Mouse (Mus musculus) hindbrain, embryonic 15.5 days (tissue): ENCODE results near the gene Timm8a2. TPM values are rescaled to one million over a fixed set of nuclear protein-coding genes. Genes with fewer than 3 reads are reported as not detected.

Experiments
- ATAC-seq: fragments of 200-750 bp; cut with Nextera tagmentation; 2 replicates; pipeline ENCODE4 v1.8.0; 2017; ENCODE audit warnings: low read depth, moderate number of reproducible peaks, moderate TSS enrichment; ENCODE audit not compliant: low FRiP score
- H3K27ac ChIP-seq: fragments of 300-500 bp; sonication (generic); replicated peaks from 2 replicates; pipeline ENCODE4 v1.5.1; 2015; ENCODE audit warnings: mild to moderate bottlenecking, inconsistent platforms
- H3K27me3 ChIP-seq: fragments of 300-500 bp; sonication (generic); 2 replicates; pipeline ENCODE4 v1.6.1; 2015; ENCODE audit warnings: control low read depth, inconsistent platforms
- H3K36me3 ChIP-seq: fragments of 300-500 bp; sonication (generic); 2 replicates; pipeline ENCODE4 v1.6.1; 2015; ENCODE audit warnings: control low read depth, inconsistent platforms
- H3K4me1 ChIP-seq: fragments of 300-500 bp; sonication (generic); replicated peaks from 2 replicates; pipeline ENCODE4 v1.6.1; 2015; ENCODE audit warnings: control low read depth, inconsistent platforms
- H3K4me2 ChIP-seq: fragments of 300-500 bp; sonication (generic); 2 replicates; pipeline ENCODE4 v1.6.1; 2015; ENCODE audit warnings: moderate library complexity, mild to moderate bottlenecking, inconsistent platforms
- H3K4me3 ChIP-seq: fragments of 300-500 bp; sonication (generic); 2 replicates; pipeline ENCODE4 v1.5.1; 2015; ENCODE audit warnings: mild to moderate bottlenecking, inconsistent platforms
- H3K9ac ChIP-seq: fragments of 300-500 bp; sonication (generic); 2 replicates; pipeline ENCODE4 v1.6.1; 2015; ENCODE audit warnings: inconsistent platforms
- H3K9me3 ChIP-seq: fragments of 300-500 bp; sonication (generic); 2 replicates; pipeline ENCODE4 v1.6.1; 2016; ENCODE audit warnings: control low read depth, inconsistent platforms
- WGBS: fragments of 180-500 bp; shearing (Covaris S2); methylation state at CpG from one replicate; pipeline ENCODE4 v1.1.7; 2015; 5-methylcytosine and 5-hydroxymethylcytosine counted together
- polyA plus RNA-seq: library from polyadenylated mRNA; unstranded; fragments of >200 nt; fragmentation: Nextera tagmentation; extraction: Ambion mirVana; gene quantifications from 2 replicates; pipeline ENCODE4 v1.2.1, GENCODE M21; 2015

Gene Timm8a2
- not detected in 2 replicates for polyA plus RNA-seq

- Histone ChIP-seq H3K27ac (no peak within 1 kb of the TSS), H3K36me3 (no peaks in the 10 kb centered on the region), H3K4me3 (no peak within 1 kb of the TSS), H3K27me3 (no peaks in the 10 kb centered on the region), H3K4me1 (no peaks in the 10 kb centered on the region), H3K4me2 (no peak within 1 kb of the TSS), H3K9ac (no peak within 1 kb of the TSS), H3K9me3 (no peaks in the 10 kb centered on the region)
- WGBS, result 93% methylated on average over 13 of the region's 13 CpGs
- ATAC-seq, result no peak
These were observed at the start of gene Timm8a2 for GRCm38 (mm10) chr14:122034451-122034850. Gene Timm8a2, plus strand, starts transcription at chr14:122034674.

GRCm38 (mm10) chr14:121985477-121985876 lies 49.0 kb upstream of the Timm8a2 start:
- no peaks in the 10 kb centered on the region for H3K9me3 ChIP-seq
- H3K4me2 ChIP-seq, result no peak overlapping the region
- no peaks in the 10 kb centered on the region for H3K27me3 ChIP-seq
- WGBS, result 88% methylated on average over 3 of the region's 3 CpGs
- no peak overlapping the region for H3K27ac ChIP-seq
- no peak overlapping the region for H3K4me3 ChIP-seq
- no peaks in the 10 kb centered on the region for H3K4me1 ChIP-seq
- no peak overlapping the region for H3K9ac ChIP-seq
- H3K36me3 ChIP-seq, result no peaks in the 10 kb centered on the region
- no peak for ATAC-seq

GRCm38 (mm10) chr14:121986028-121986427 lies 48.4 kb upstream of the Timm8a2 start:
- Histone ChIP-seq H3K4me3 (no peak overlapping the region), H3K9ac (no peak overlapping the region), H3K36me3 (no peaks in the 10 kb centered on the region), H3K9me3 (no peaks in the 10 kb centered on the region), H3K27ac (no peak overlapping the region), H3K4me1 (no peaks in the 10 kb centered on the region), H3K27me3 (no peaks in the 10 kb centered on the region), H3K4me2 (no peak overlapping the region)
- WGBS, result 85% methylated on average over 6 of the region's 6 CpGs
- ATAC-seq, result no peak

GRCm38 (mm10) chr14:121987287-121987686 lies 47.2 kb upstream of the Timm8a2 start:
- H3K4me3 ChIP-seq, result no peak overlapping the region
- no peaks in the 10 kb centered on the region for H3K36me3 ChIP-seq
- no peaks in the 10 kb centered on the region for H3K4me1 ChIP-seq
- no peak for ATAC-seq
- no peaks in the 10 kb centered on the region for H3K27me3 ChIP-seq
- H3K4me2 ChIP-seq, result no peak overlapping the region
- no peak overlapping the region for H3K27ac ChIP-seq
- WGBS, result 70% methylated on average over 1 of the region's 1 CpGs
- H3K9ac ChIP-seq, result no peak overlapping the region
- no peaks in the 10 kb centered on the region for H3K9me3 ChIP-seq

DNA sequence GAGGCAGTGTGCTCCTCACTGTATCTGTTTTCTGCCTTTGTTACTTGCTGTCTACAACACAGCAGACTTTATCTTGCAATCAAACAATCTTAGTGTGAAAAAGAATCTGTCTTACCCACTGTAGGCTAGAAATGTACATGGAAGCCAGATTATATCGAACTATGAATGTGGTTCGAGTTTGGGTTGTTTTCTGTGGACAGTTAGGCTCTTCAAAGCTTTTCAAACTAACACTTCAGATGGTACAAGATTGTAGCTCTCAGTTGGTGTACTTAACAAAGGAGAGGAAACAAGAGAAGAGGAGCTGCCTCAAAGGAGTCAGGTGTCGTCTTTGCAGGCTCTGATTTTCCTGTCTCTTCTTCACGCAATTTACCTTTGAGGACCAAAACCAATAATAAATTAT lies 46.8 kb upstream of the Timm8a2 start:
- H3K9me3 ChIP-seq, result no peaks in the 10 kb centered on the region
- no peak overlapping the region for H3K27ac ChIP-seq
- no peaks in the 10 kb centered on the region for H3K27me3 ChIP-seq
- H3K4me3 ChIP-seq, result no peak overlapping the region
- ATAC-seq, result no peak
- no peak overlapping the region for H3K9ac ChIP-seq
- WGBS, result 85% methylated on average over 4 of the region's 4 CpGs
- no peak overlapping the region for H3K4me2 ChIP-seq
- H3K36me3 ChIP-seq, result no peaks in the 10 kb centered on the region
- H3K4me1 ChIP-seq, result no peaks in the 10 kb centered on the region

- no peaks in the 10 kb centered on the region for H3K4me1 ChIP-seq
- no peaks in the 10 kb centered on the region for H3K27me3 ChIP-seq
- H3K9ac ChIP-seq, result no peak overlapping the region
- H3K9me3 ChIP-seq, result no peaks in the 10 kb centered on the region
- ATAC-seq, result no peak
- H3K4me2 ChIP-seq, result no peak overlapping the region
- no peak overlapping the region for H3K4me3 ChIP-seq
- WGBS, result 99% methylated on average over 3 of the region's 3 CpGs
- no peak overlapping the region for H3K27ac ChIP-seq
- H3K36me3 ChIP-seq, result peaks cover under 1% of the 10 kb centered on the region; the same call in 1 of the 2 replicates
These were observed 45.1 kb upstream of the Timm8a2 start for GRCm38 (mm10) chr14:121989331-121989730.

- H3K9ac ChIP-seq, result no peak overlapping the region
- no peaks in the 10 kb centered on the region for H3K9me3 ChIP-seq
- no peak overlapping the region for H3K4me2 ChIP-seq
- H3K4me1 ChIP-seq, result no peaks in the 10 kb centered on the region
- peaks cover 6% of the 10 kb centered on the region; the same call in 1 of the 2 replicates for H3K36me3 ChIP-seq
- no peak overlapping the region for H3K27ac ChIP-seq
- WGBS, result 95% methylated on average over 3 of the region's 3 CpGs
- H3K27me3 ChIP-seq, result no peaks in the 10 kb centered on the region
- no peak overlapping the region for H3K4me3 ChIP-seq
- no peak for ATAC-seq
These were observed 44.6 kb upstream of the Timm8a2 start for GRCm38 (mm10) chr14:121989869-121990268.

DNA sequence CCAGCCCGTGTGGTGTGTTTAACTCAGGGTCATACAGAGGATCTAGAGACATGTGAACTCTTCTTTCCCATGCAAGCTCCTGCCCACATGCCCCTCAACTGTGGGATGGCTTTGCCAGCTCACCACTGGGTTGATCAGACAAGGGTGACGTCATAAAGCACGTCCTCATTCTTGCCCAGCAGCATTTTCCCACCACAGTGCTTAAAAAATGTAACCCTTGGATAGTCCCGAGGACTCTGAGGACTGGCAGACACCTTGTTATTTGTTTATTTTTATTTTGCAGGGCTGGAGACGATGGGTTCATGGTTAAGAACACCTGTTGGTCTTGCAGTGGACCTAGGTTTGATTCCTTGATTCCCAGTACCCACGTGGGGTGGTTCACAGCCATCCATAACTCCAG lies 43.6 kb upstream of the Timm8a2 start:
- Histone ChIP-seq H3K9me3 (no peaks in the 10 kb centered on the region), H3K4me1 (no peaks in the 10 kb centered on the region), H3K4me3 (no peak overlapping the region), H3K27ac (no peak overlapping the region), H3K4me2 (no peak overlapping the region), H3K27me3 (no peaks in the 10 kb centered on the region), H3K36me3 (peaks cover 8% of the 10 kb centered on the region; the same call in 1 of the 2 replicates), H3K9ac (no peak overlapping the region)
- WGBS, result 94% methylated on average over 6 of the region's 6 CpGs
- ATAC-seq, result no peak

DNA sequence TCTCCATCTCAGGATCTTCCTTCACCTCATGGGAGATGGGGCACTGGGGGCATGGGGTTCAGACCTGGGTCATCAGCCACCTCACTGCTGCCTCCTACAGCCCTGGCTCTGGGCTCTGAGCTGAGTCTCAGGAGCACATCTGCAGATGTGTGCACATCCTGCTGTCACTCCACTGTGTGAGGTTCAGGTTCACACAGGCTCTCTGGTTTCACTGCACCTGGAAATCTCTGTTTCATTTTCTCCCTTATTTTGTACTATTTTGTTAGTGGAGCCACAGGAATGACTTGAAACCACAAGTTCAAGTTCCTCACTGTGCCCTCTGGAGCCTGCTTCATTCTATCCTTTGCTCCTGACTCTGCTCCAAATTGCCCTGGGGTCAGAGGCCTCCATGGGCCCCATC lies 42.6 kb upstream of the Timm8a2 start:
- no peak for ATAC-seq
- Histone ChIP-seq H3K27me3 (no peaks in the 10 kb centered on the region), H3K27ac (no peak overlapping the region), H3K4me1 (no peaks in the 10 kb centered on the region), H3K9me3 (no peaks in the 10 kb centered on the region), H3K36me3 (peaks cover 8% of the 10 kb centered on the region; the same call in 1 of the 2 replicates), H3K4me3 (no peak overlapping the region), H3K9ac (no peak overlapping the region), H3K4me2 (no peak overlapping the region)

DNA sequence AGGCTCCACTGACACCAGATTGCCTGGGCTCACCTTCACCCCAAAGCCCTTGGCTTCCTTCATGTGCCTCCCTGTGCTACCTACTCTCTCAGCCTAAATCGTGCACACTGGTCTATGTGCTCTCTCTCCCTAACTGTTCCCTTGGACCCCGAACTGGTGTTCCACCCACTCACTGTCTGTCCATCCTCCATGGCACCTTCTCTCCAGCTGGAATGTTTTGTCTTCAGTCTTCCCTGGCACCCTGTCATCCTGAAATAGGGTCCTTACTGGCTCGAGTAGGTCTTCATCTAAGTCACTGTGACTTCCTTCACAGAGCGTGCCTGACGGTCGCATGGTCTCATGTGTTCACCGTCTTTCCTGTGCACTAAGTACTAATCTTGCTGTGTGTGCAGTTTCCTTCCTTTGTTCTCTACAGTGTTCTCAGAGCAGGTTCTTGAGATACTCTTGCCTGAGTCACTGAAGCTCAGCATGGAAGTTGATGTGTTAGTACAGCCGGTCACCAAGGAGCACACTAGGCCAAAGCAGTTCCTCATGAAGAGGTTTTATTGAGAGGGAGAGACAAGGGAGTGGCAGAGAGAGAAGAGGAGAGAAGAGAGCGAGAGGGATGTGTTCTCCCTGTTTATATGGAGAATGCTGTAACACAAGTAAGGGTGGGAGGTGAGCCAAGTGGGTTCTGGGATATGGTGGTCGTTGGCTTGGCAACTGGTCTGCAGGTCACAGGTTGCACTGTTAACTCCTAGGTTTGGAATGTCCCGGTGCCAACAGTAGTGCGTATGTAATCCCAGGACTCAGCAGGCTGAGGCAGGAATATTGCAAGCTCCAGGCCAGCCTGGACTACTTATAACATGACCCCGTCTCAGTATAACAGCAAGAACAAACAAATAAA lies 41.8 kb upstream of the Timm8a2 start:
- no peaks in the 10 kb centered on the region for H3K9me3 ChIP-seq
- peaks cover 8% of the 10 kb centered on the region; the same call in 1 of the 2 replicates for H3K36me3 ChIP-seq
- 90% methylated on average over 13 of the region's 13 CpGs for WGBS
- no peak overlapping the region for H3K4me3 ChIP-seq
- H3K4me2 ChIP-seq, result no peak overlapping the region
- H3K27ac ChIP-seq, result no peak overlapping the region
- no peaks in the 10 kb centered on the region for H3K4me1 ChIP-seq
- ATAC-seq, result no peak
- no peak overlapping the region for H3K9ac ChIP-seq
- H3K27me3 ChIP-seq, result no peaks in the 10 kb centered on the region

- no peak overlapping the region for H3K4me3 ChIP-seq
- no peaks in the 10 kb centered on the region for H3K27me3 ChIP-seq
- peaks cover 8% of the 10 kb centered on the region; the same call in 1 of the 2 replicates for H3K36me3 ChIP-seq
- no peak overlapping the region for H3K4me2 ChIP-seq
- H3K9me3 ChIP-seq, result no peaks in the 10 kb centered on the region
- ATAC-seq, result no peak
- no peak overlapping the region for H3K27ac ChIP-seq
- no peak overlapping the region for H3K9ac ChIP-seq
- WGBS, result 97% methylated on average over 4 of the region's 4 CpGs
- H3K4me1 ChIP-seq, result no peaks in the 10 kb centered on the region
These were observed 40.9 kb upstream of the Timm8a2 start for GRCm38 (mm10) chr14:121993616-121994015.

DNA sequence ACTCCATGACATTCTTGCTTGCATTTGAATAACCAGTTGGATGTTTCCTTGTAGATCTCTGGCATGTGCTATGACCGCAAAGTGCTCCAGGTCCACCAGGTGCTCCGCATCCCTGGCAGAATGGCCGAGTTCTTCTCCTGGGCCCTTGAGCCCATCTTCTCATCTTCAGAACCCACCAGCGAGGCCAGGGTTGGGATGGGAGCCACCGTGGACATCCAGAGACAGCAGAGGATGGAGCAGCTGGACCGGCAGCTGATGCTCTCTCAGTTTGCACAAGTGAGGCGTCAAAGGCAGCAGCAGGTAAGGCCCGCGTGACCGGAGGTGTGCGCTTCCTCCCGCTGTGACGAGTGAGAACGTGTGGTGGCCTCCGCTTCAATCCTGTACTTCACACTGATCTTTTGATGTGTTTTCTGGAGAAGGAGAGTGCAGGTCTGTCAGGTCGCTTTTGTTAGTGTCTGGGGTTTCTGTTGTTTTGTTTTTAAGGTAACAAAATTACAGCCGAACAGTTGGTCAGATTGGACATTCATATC lies 40.2 kb upstream of the Timm8a2 start:
- ATAC-seq, result no peak
- no peak overlapping the region for H3K9ac ChIP-seq
- H3K4me1 ChIP-seq, result no peaks in the 10 kb centered on the region
- 96% methylated on average over 17 of the region's 17 CpGs for WGBS
- peaks cover 8% of the 10 kb centered on the region; the same call in 1 of the 2 replicates for H3K36me3 ChIP-seq
- H3K9me3 ChIP-seq, result no peaks in the 10 kb centered on the region
- no peak overlapping the region for H3K4me2 ChIP-seq
- H3K4me3 ChIP-seq, result no peak overlapping the region
- no peak overlapping the region for H3K27ac ChIP-seq
- H3K27me3 ChIP-seq, result no peaks in the 10 kb centered on the region
